Mouse (Mus musculus) layer of hippocampus, postnatal 25 days (tissue): ENCODE results near the gene Rpl37a. TPM values are rescaled to one million over a fixed set of nuclear protein-coding genes. Genes with fewer than 3 reads are reported as not detected.
A peak's percentile ranks its signal among the peaks of the same experiment; 100 is the strongest.

ENCODE experiments used
- DNase-seq, 2 experiments: peaks; one replicate each; pipeline ENCODE4 v3.0.0; 2022; ENCODE audit warnings: mixed read lengths in 2 of 2, low spot score in 1 of 2; ENCODE audit errors: extremely low spot score in 1 of 2
- total RNA-seq, 2 experiments: library from RNA; stranded (reverse); gene quantifications; 2 replicates each; pipeline ENCODE4 v1.2.3; 2021

Rpl37a gene
- total RNA-seq: 100 to 1,000 TPM; 504 to 611 TPM

GRCm38 (mm10) chr1:72710753-72711653, at the start of gene Rpl37a:
TSS of gene Rpl37a (plus strand) at chr1:72711290.
- DNase-seq: peak; percentile 93 to 94

GRCm38 (mm10) chr1:72673070-72673469, 38.0 kb upstream of the Rpl37a start:
- no peak for DNase-seq

- DNase-seq: no peak
Observed at GRCm38 (mm10) chr1:72696256-72696655, 14.8 kb upstream of the Rpl37a start.

- DNase-seq: no peak
Observed at GRCm38 (mm10) chr1:72698651-72699050, 12.4 kb upstream of the Rpl37a start.

GRCm38 (mm10) chr1:72700479-72700878, 10.6 kb upstream of the Rpl37a start, which contains the start of gene Ankar:
TSS of gene Ankar (minus strand) at chr1:72700579.
- DNase-seq: no peak

GRCm38 (mm10) chr1:72707525-72707924, 3.6 kb upstream of the Rpl37a start:
- no peak for DNase-seq

GRCm38 (mm10) chr1:72711684-72712083, 594 bp downstream of the Rpl37a start:
- DNase-seq: peak in 1 of 2 experiments; percentile 24

GRCm38 (mm10) chr1:72714547-72714946, 3.5 kb downstream of the Rpl37a start:
- no peak for DNase-seq

GRCm38 (mm10) chr1:72715065-72715464, 4.0 kb downstream of the Rpl37a start:
- DNase-seq: no peak

- no peak for DNase-seq
Observed at GRCm38 (mm10) chr1:72715593-72716361, 4.7 kb downstream of the Rpl37a start.

GRCm38 (mm10) chr1:72716421-72716820, 5.3 kb downstream of the Rpl37a start:
- no peak for DNase-seq

GRCm38 (mm10) chr1:72716926-72717325, 5.8 kb downstream of the Rpl37a start:
- DNase-seq: peak; percentile 58 to 93

- no peak for DNase-seq
Observed at GRCm38 (mm10) chr1:72717540-72717939, 6.5 kb downstream of the Rpl37a start.

GRCm38 (mm10) chr1:72718846-72719245, 7.8 kb downstream of the Rpl37a start:
- peak in 1 of 2 experiments; percentile 58 for DNase-seq

- no peak for DNase-seq
Observed at GRCm38 (mm10) chr1:72720115-72720725, 9.1 kb downstream of the Rpl37a start.

GRCm38 (mm10) chr1:72722646-72723045, 11.6 kb downstream of the Rpl37a start:
- DNase-seq: no peak

- no peak for DNase-seq
Observed at GRCm38 (mm10) chr1:72724354-72724753, 13.3 kb downstream of the Rpl37a start.

- DNase-seq: no peak
Observed at GRCm38 (mm10) chr1:72725941-72726340, 14.9 kb downstream of the Rpl37a start.

GRCm38 (mm10) chr1:72728781-72729180, 17.7 kb downstream of the Rpl37a start:
- DNase-seq: no peak

GRCm38 (mm10) chr1:72730126-72730525, 19.0 kb downstream of the Rpl37a start:
- DNase-seq: no peak

GRCm38 (mm10) chr1:72733191-72733691, 22.2 kb downstream of the Rpl37a start:
- DNase-seq: no peak
